Mouse (Mus musculus) liver, adult 2 months (tissue): Measurements from ENCODE around the gene Gpr3.

Experiments used
- CTCF ChIP-seq: fragments of 200-500 bp; IDR thresholded peaks from 2 replicates; pipeline ENCODE4 v1.5.1; 2011; ENCODE audit warnings: low read depth, low read length, control low read depth
- POLR2A ChIP-seq: fragments of 200-500 bp; IDR thresholded peaks from 2 replicates; pipeline ENCODE4 v1.6.1; 2011; ENCODE audit warnings: low read length, control low read depth; ENCODE audit not compliant: insufficient read depth; ENCODE audit errors: extremely low read depth

GRCm38 (mm10) chr4:133184898-133185665 is 27.3 kb downstream of the Gpr3 start:
- TF ChIP-seq CTCF (no peak), POLR2A (no peak)
